Mouse (Mus musculus) megakaryocyte, embryonic 14.5 days (primary cell): Measurements from ENCODE around the gene Eef1a1. TPM values are rescaled to one million over a fixed set of nuclear protein-coding genes. Genes with fewer than 3 reads are reported as not detected.

Source experiments
- H3K27me3 ChIP-seq: replicated peaks from 2 replicates; pipeline ENCODE3; 2012; ENCODE audit warnings: inconsistent platforms
- H3K36me3 ChIP-seq: replicated peaks from 2 replicates; pipeline ENCODE3; 2012; ENCODE audit warnings: low read length, inconsistent platforms, mixed read lengths
- H3K4me1 ChIP-seq: 2 replicates; pipeline ENCODE4 v1.6.1; 2012; ENCODE audit warnings: inconsistent platforms
- H3K4me3 ChIP-seq: replicated peaks from 2 replicates; pipeline ENCODE3; 2012; ENCODE audit warnings: moderate library complexity, mild to moderate bottlenecking, inconsistent platforms
- H3K9me3 ChIP-seq: 2 replicates; pipeline ENCODE4 v1.6.1; 2012; ENCODE audit warnings: inconsistent platforms
- FLI1 ChIP-seq: IDR thresholded peaks from 2 replicates; pipeline ENCODE4 v1.6.1; 2012; ENCODE audit warnings: low read length, inconsistent platforms, mixed read lengths
- GATA1 ChIP-seq: IDR thresholded peaks from 3 replicates; pipeline ENCODE4 v1.6.1; 2012; ENCODE audit warnings: mixed read lengths, low read length, inconsistent platforms, borderline replicate concordance
- polyA plus RNA-seq: library from polyadenylated mRNA; stranded (reverse); fragments of >175 nt; gene quantifications from 2 replicates; pipeline ENCODE4 v1.2.3, GENCODE M21; 2012; ENCODE audit warnings: low replicate concordance; ENCODE audit not compliant: insufficient read depth

Eef1a1 gene
- polyA plus RNA-seq, 1 experiment = 597 TPM

GRCm38 (mm10) chr9:78476531-78477020 is 12.4 kb downstream of the Eef1a1 start:
- Histone ChIP-seq H3K36me3 (peaks cover 77% of the 10 kb centered on the region), H3K4me3 (no peak overlapping the region), H3K27me3 (no peaks in the 10 kb centered on the region), H3K4me1 (peaks cover 14% of the 10 kb centered on the region; the same call in 1 of the 2 replicates), H3K9me3 (no peaks in the 10 kb centered on the region)
- no peak for TF ChIP-seq GATA1
- TF ChIP-seq FLI1 = no peak

GRCm38 (mm10) chr9:78475873-78476272 is 13.1 kb downstream of the Eef1a1 start:
- TF ChIP-seq GATA1 = no peak
- TF ChIP-seq FLI1 = no peak
- Histone ChIP-seq H3K36me3 (peaks cover 82% of the 10 kb centered on the region), H3K4me3 (no peak overlapping the region)

GRCm38 (mm10) chr9:78475383-78475780 is 13.6 kb downstream of the Eef1a1 start:
- TF ChIP-seq GATA1 = no peak
- no peak for TF ChIP-seq FLI1
- Histone ChIP-seq H3K36me3 (peaks cover 85% of the 10 kb centered on the region), H3K4me3 (no peak overlapping the region), H3K27me3 (no peaks in the 10 kb centered on the region), H3K9me3 (no peaks in the 10 kb centered on the region), H3K4me1 (peaks cover 14% of the 10 kb centered on the region; the same call in 1 of the 2 replicates)

More at GRCm38 (mm10) chr9:78475873-78476272, 13.1 kb downstream of the Eef1a1 start:
- Histone ChIP-seq H3K4me1 (peaks cover 14% of the 10 kb centered on the region; the same call in 1 of the 2 replicates), H3K27me3 (no peaks in the 10 kb centered on the region), H3K9me3 (no peaks in the 10 kb centered on the region)

GRCm38 (mm10) chr9:78474771-78475382 is 14.1 kb downstream of the Eef1a1 start:
- H3K27me3 ChIP-seq = no peaks in the 10 kb centered on the region
- peaks cover 85% of the 10 kb centered on the region for H3K36me3 ChIP-seq
- H3K4me1 ChIP-seq = peaks cover 14% of the 10 kb centered on the region; the same call in 1 of the 2 replicates
- no peak overlapping the region for H3K4me3 ChIP-seq
- no peak for TF ChIP-seq GATA1
- TF ChIP-seq FLI1 = no peak
- H3K9me3 ChIP-seq = no peaks in the 10 kb centered on the region

GRCm38 (mm10) chr9:78474270-78474669 is 14.7 kb downstream of the Eef1a1 start:
- H3K9me3 ChIP-seq = no peaks in the 10 kb centered on the region
- H3K4me3 ChIP-seq = no peak overlapping the region
- no peak for TF ChIP-seq FLI1
- no peak for TF ChIP-seq GATA1
- peaks cover 14% of the 10 kb centered on the region; the same call in 1 of the 2 replicates for H3K4me1 ChIP-seq
- H3K27me3 ChIP-seq = no peaks in the 10 kb centered on the region
- H3K36me3 ChIP-seq = peaks cover 84% of the 10 kb centered on the region

GRCm38 (mm10) chr9:78473588-78473987 is 15.4 kb downstream of the Eef1a1 start:
- no peaks in the 10 kb centered on the region for H3K27me3 ChIP-seq
- no peak overlapping the region for H3K4me3 ChIP-seq
- H3K36me3 ChIP-seq = peaks cover 84% of the 10 kb centered on the region
- H3K9me3 ChIP-seq = no peaks in the 10 kb centered on the region
- no peak for TF ChIP-seq FLI1
- TF ChIP-seq GATA1 = no peak
- peaks cover 8% of the 10 kb centered on the region; the same call in 1 of the 2 replicates for H3K4me1 ChIP-seq

- H3K4me1 ChIP-seq = peaks cover 33% of the 10 kb centered on the region
- no peaks in the 10 kb centered on the region for H3K27me3 ChIP-seq
- peaks cover 87% of the 10 kb centered on the region for H3K36me3 ChIP-seq
- H3K4me3 ChIP-seq = no peak overlapping the region
- TF ChIP-seq FLI1 = no peak
- TF ChIP-seq GATA1 = no peak
- H3K9me3 ChIP-seq = no peaks in the 10 kb centered on the region
Observed at GRCm38 (mm10) chr9:78465725-78466124, 23.2 kb downstream of the Eef1a1 start.

GRCm38 (mm10) chr9:78463337-78463736 is 25.6 kb downstream of the Eef1a1 start:
- H3K27me3 ChIP-seq = no peaks in the 10 kb centered on the region

GRCm38 (mm10) chr9:78457026-78457425 is 31.9 kb downstream of the Eef1a1 start:
- H3K27me3 ChIP-seq = no peaks in the 10 kb centered on the region
- H3K36me3 ChIP-seq = peaks cover 89% of the 10 kb centered on the region
- H3K4me1 ChIP-seq = peaks cover 34% of the 10 kb centered on the region
- TF ChIP-seq GATA1 (no peak), FLI1 (no peak)
- H3K9me3 ChIP-seq = no peaks in the 10 kb centered on the region
- H3K4me3 ChIP-seq = no peak overlapping the region

More at GRCm38 (mm10) chr9:78463337-78463736, 25.6 kb downstream of the Eef1a1 start:
- H3K4me1 ChIP-seq = peaks cover 41% of the 10 kb centered on the region
- peaks cover 87% of the 10 kb centered on the region for H3K36me3 ChIP-seq
- TF ChIP-seq FLI1 = no peak
- no peak for TF ChIP-seq GATA1
- H3K9me3 ChIP-seq = no peaks in the 10 kb centered on the region
- H3K4me3 ChIP-seq = no peak overlapping the region

GRCm38 (mm10) chr9:78451382-78451781 is 37.6 kb downstream of the Eef1a1 start:
- peaks cover 55% of the 10 kb centered on the region for H3K4me1 ChIP-seq
- peak overlapping the region; percentile 83 for H3K4me3 ChIP-seq
- H3K36me3 ChIP-seq = peaks cover 50% of the 10 kb centered on the region
- H3K9me3 ChIP-seq = no peaks in the 10 kb centered on the region
- TF ChIP-seq GATA1 (no peak), FLI1 (no peak)
- no peaks in the 10 kb centered on the region for H3K27me3 ChIP-seq

GRCm38 (mm10) chr9:78450404-78450803 is 38.5 kb downstream of the Eef1a1 start:
- TF ChIP-seq GATA1 = no peak
- TF ChIP-seq FLI1 = no peak
- peaks cover 55% of the 10 kb centered on the region for H3K4me1 ChIP-seq
- peaks cover 40% of the 10 kb centered on the region for H3K36me3 ChIP-seq
- no peak overlapping the region for H3K4me3 ChIP-seq
- peaks cover 4% of the 10 kb centered on the region for H3K27me3 ChIP-seq
- H3K9me3 ChIP-seq = no peaks in the 10 kb centered on the region
